Mouse (Mus musculus) neural tube, embryonic 12.5 days (tissue): ENCODE data around the gene Ctbp2. TPM values are rescaled to one million over a fixed set of nuclear protein-coding genes. Genes with fewer than 3 reads are reported as not detected.

ENCODE experiments used
- ATAC-seq: fragments of 200-750 bp; cut with Nextera tagmentation; 2 replicates; pipeline ENCODE4 v1.8.0; 2017; ENCODE audit warnings: low read depth, mild to moderate bottlenecking, moderate TSS enrichment, moderate library complexity; ENCODE audit not compliant: low FRiP score
- H3K27ac ChIP-seq: fragments of 300-500 bp; sonication (generic); 2 replicates; pipeline ENCODE4 v1.5.1; 2016
- H3K27me3 ChIP-seq: fragments of 300-500 bp; sonication (generic); replicated peaks from 2 replicates; pipeline ENCODE4 v1.6.1; 2016; ENCODE audit warnings: mild to moderate bottlenecking
- H3K36me3 ChIP-seq: fragments of 300-500 bp; sonication (generic); 2 replicates; pipeline ENCODE4 v1.6.1; 2016; ENCODE audit warnings: mild to moderate bottlenecking
- H3K4me1 ChIP-seq: fragments of 300-500 bp; sonication (generic); 2 replicates; pipeline ENCODE4 v1.6.1; 2016
- H3K4me2 ChIP-seq: fragments of 300-500 bp; sonication (generic); replicated peaks from 2 replicates; pipeline ENCODE4 v1.6.1; 2016; ENCODE audit warnings: mild to moderate bottlenecking
- H3K4me3 ChIP-seq: fragments of 300-500 bp; sonication (generic); 2 replicates; pipeline ENCODE4 v1.5.1; 2016
- H3K9ac ChIP-seq: fragments of 300-500 bp; sonication (generic); 2 replicates; pipeline ENCODE4 v1.6.1; 2016; ENCODE audit warnings: mild to moderate bottlenecking
- H3K9me3 ChIP-seq: fragments of 300-500 bp; sonication (generic); 2 replicates; pipeline ENCODE4 v1.6.1; 2016; ENCODE audit warnings: mild to moderate bottlenecking
- WGBS: fragments of 180-500 bp; shearing (Covaris S2); methylation state at CpG from one replicate; pipeline ENCODE4 v1.1.7; 2016; 5-methylcytosine and 5-hydroxymethylcytosine counted together
- polyA plus RNA-seq: library from polyadenylated mRNA; unstranded; fragments of >200 nt; fragmentation: Nextera tagmentation; extraction: Ambion mirVana; gene quantifications from 2 replicates; pipeline ENCODE4 v1.2.1, GENCODE M21; 2016

The Ctbp2 gene
- polyA plus RNA-seq, 1 experiment from 2014 or later: 131 TPM

DNA sequence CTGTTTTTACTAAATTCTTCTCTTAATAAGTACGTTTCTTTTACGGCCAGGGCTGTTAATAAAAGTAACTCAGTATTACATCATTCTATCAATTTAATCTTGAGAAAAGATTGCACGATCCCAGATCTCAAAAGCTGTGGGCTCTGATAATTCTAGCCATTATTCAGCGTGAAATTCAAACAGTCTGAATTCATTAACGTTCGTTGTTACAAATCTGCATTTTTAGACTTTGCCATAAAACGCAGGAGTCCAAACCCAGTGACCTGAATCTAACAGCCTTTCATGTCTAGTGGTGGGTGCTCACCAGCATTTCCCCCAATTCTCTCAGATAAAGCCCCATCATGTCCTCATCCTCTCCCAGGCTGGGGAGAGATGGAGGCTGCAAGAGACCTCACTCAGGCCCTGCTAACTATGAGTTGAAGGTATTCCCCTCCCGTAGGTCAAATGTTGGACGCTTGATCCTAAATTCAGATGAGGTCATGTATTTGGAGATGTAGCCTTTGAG lies 51.0 kb downstream of the Ctbp2 start:
- Histone ChIP-seq H3K4me3 (no peak overlapping the region), H3K4me2 (0 out of 2 replicates have a peak overlapping the region, but pooled peaks have one; percentile 4), H3K4me1 (peaks cover 73% of the 10 kb centered on the region), H3K27ac (no peak overlapping the region), H3K36me3 (peaks cover 5% of the 10 kb centered on the region; the same call in 1 of the 2 replicates), H3K27me3 (no peaks in the 10 kb centered on the region), H3K9me3 (no peaks in the 10 kb centered on the region), H3K9ac (no peak overlapping the region)
- no peak for ATAC-seq
- 38% methylated on average over 9 of the region's 9 CpGs for WGBS

- no peak for ATAC-seq
- Histone ChIP-seq H3K4me1 (peaks cover 79% of the 10 kb centered on the region), H3K9me3 (no peaks in the 10 kb centered on the region), H3K4me3 (no peak overlapping the region), H3K36me3 (peaks cover 5% of the 10 kb centered on the region; the same call in 1 of the 2 replicates), H3K27me3 (no peaks in the 10 kb centered on the region), H3K27ac (no peak overlapping the region), H3K9ac (no peak overlapping the region), H3K4me2 (no peak overlapping the region)
- WGBS: 33% methylated on average over 4 of the region's 4 CpGs
Observed at GRCm38 (mm10) chr7:133072535-133072934, 51.6 kb downstream of the Ctbp2 start.

GRCm38 (mm10) chr7:133067321-133067841 lies 56.8 kb downstream of the Ctbp2 start:
- H3K4me1 ChIP-seq: peaks cover 65% of the 10 kb centered on the region
- H3K9me3 ChIP-seq: no peaks in the 10 kb centered on the region
- H3K36me3 ChIP-seq: peaks cover 17% of the 10 kb centered on the region
- H3K27ac ChIP-seq: peak overlapping the region; percentile 27; the same call in 1 of the 2 replicates
- peak; percentile 27; the same call in 1 of the 2 replicates for ATAC-seq
- H3K4me3 ChIP-seq: no peak overlapping the region
- H3K9ac ChIP-seq: no peak overlapping the region
- H3K4me2 ChIP-seq: 0 out of 2 replicates have a peak overlapping the region, but pooled peaks have one; percentile 16
- H3K27me3 ChIP-seq: no peaks in the 10 kb centered on the region
- 36% methylated on average over 7 of the region's 7 CpGs for WGBS

DNA sequence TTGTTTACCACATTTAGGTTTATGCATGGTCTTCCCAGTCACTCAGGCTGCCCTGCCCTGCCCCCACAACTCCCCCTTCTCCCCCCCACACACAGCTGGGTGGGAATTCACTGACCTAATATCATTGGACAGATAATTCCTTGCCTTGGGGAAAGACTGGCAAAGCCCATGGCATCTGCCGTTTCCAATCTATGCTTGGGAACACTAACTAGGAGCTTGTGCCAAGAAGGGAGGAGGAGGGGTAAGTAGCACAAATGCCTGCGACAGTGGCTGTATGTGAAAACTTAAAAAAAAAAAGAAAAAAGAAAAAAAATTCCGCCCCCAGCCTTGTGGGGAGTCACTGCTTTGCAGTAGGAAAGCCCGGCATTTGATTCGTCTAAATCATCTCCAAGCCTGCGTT lies 57.4 kb downstream of the Ctbp2 start:
- Histone ChIP-seq H3K9ac (no peak overlapping the region), H3K27me3 (no peaks in the 10 kb centered on the region), H3K4me1 (peaks cover 59% of the 10 kb centered on the region), H3K36me3 (peaks cover 17% of the 10 kb centered on the region), H3K4me3 (no peak overlapping the region), H3K4me2 (0 out of 2 replicates have a peak overlapping the region, but pooled peaks have one; percentile 2), H3K9me3 (no peaks in the 10 kb centered on the region), H3K27ac (no peak overlapping the region)
- no peak for ATAC-seq
- WGBS: 35% methylated on average over 6 of the region's 6 CpGs

GRCm38 (mm10) chr7:133062055-133062454 lies 62.1 kb downstream of the Ctbp2 start:
- 84% methylated on average over 3 of the region's 3 CpGs for WGBS
- no peaks in the 10 kb centered on the region for H3K9me3 ChIP-seq
- H3K4me3 ChIP-seq: no peak overlapping the region
- no peak overlapping the region for H3K27ac ChIP-seq
- peaks cover 13% of the 10 kb centered on the region for H3K36me3 ChIP-seq
- no peak overlapping the region for H3K4me2 ChIP-seq
- peaks cover 33% of the 10 kb centered on the region for H3K4me1 ChIP-seq
- no peak for ATAC-seq
- H3K27me3 ChIP-seq: no peaks in the 10 kb centered on the region
- no peak overlapping the region for H3K9ac ChIP-seq

DNA sequence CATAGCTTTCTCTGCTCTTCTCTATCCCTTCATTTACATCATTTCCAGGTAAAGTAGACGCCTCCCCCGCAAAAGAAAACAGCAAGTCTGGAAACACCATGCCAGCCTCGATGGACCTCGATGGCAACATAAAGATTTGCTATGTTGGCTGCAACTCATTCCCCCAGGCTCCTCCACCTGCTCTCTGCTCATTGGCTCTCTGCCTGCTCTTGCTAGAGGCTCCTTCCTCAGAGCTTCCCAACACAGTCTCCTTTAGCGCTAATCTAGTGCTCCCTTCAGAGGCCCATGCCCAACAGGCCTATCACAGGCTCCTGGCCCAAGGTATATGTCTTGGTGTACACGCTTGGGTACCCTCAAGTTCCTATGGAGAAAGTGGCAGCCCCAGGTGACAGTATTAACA lies 64.0 kb downstream of the Ctbp2 start:
- ATAC-seq: no peak
- peaks cover 23% of the 10 kb centered on the region for H3K4me1 ChIP-seq
- WGBS: 93% methylated on average over 6 of the region's 6 CpGs
- H3K27me3 ChIP-seq: no peaks in the 10 kb centered on the region
- no peaks in the 10 kb centered on the region for H3K9me3 ChIP-seq
- no peak overlapping the region for H3K4me3 ChIP-seq
- H3K4me2 ChIP-seq: no peak overlapping the region
- no peak overlapping the region for H3K9ac ChIP-seq
- no peak overlapping the region for H3K27ac ChIP-seq
- peaks cover 11% of the 10 kb centered on the region for H3K36me3 ChIP-seq

DNA sequence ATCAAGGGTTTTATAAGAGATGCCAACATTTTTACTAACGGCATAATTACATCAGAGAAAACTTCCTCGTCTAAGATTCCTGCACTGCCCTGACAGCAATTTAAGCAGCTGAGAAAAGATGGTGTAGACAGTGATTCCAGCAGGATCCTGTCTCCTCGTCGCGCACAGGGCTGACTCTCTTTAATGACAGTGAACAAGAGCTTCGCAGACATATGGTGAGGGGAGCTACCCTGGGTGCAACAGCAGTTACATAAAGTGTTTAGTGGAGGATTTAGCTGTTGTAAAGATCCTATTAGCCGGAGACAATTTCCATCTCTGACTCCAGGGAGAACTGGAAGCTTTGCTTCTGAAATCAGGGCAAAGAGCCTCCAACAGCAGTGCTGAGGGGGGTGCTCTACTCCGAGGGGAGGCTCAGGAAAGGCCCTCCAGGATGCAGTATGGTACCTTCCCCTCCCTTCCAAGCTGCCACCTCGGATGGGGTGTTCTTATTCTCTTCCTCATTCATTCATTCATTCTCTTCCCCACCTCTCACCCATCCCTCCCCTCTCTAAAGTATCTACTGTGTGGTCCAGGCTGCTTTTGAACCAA lies 64.5 kb downstream of the Ctbp2 start:
- H3K9me3 ChIP-seq: no peaks in the 10 kb centered on the region
- no peak overlapping the region for H3K4me2 ChIP-seq
- no peaks in the 10 kb centered on the region for H3K27me3 ChIP-seq
- H3K4me1 ChIP-seq: peaks cover 23% of the 10 kb centered on the region
- H3K4me3 ChIP-seq: no peak overlapping the region
- no peak for ATAC-seq
- H3K27ac ChIP-seq: no peak overlapping the region
- WGBS: 78% methylated on average over 9 of the region's 9 CpGs
- H3K36me3 ChIP-seq: peaks cover 13% of the 10 kb centered on the region
- no peak overlapping the region for H3K9ac ChIP-seq

DNA sequence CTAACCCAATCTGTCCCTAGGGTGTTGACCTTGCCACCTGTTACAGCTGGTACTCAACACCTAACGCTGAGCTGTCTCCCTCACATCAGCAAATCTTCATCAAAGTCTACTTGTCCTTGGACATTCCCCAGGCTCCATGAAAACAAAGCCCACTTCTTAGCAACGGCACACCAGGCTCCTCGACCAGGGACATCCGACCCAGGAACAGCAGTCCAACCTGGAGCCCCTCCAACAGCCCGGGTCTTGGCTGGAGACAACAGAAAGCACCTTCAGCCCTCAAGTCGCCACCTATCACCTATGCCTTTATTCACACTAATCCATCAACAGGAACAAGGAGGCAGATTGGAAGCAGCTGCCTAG lies 65.0 kb downstream of the Ctbp2 start:
- 81% methylated on average over 6 of the region's 6 CpGs for WGBS
- no peak overlapping the region for H3K4me2 ChIP-seq
- no peaks in the 10 kb centered on the region for H3K9me3 ChIP-seq
- peaks cover 8% of the 10 kb centered on the region for H3K36me3 ChIP-seq
- no peak overlapping the region for H3K4me3 ChIP-seq
- H3K27ac ChIP-seq: no peak overlapping the region
- no peaks in the 10 kb centered on the region for H3K27me3 ChIP-seq
- ATAC-seq: no peak
- H3K4me1 ChIP-seq: peaks cover 23% of the 10 kb centered on the region
- no peak overlapping the region for H3K9ac ChIP-seq

- Histone ChIP-seq H3K9me3 (no peaks in the 10 kb centered on the region), H3K9ac (no peak overlapping the region), H3K4me2 (no peak overlapping the region), H3K27ac (no peak overlapping the region), H3K36me3 (peaks cover 7% of the 10 kb centered on the region), H3K4me3 (no peak overlapping the region), H3K27me3 (no peaks in the 10 kb centered on the region), H3K4me1 (peaks cover 23% of the 10 kb centered on the region)
- WGBS: 93% methylated on average over 12 of the region's 12 CpGs
- no peak for ATAC-seq
Observed at GRCm38 (mm10) chr7:133058496-133059149, 65.5 kb downstream of the Ctbp2 start.

GRCm38 (mm10) chr7:133056924-133057323 lies 67.2 kb downstream of the Ctbp2 start:
- WGBS: 86% methylated on average over 8 of the region's 8 CpGs
- H3K4me1 ChIP-seq: peaks cover 23% of the 10 kb centered on the region
- H3K36me3 ChIP-seq: peaks cover 13% of the 10 kb centered on the region
- no peak overlapping the region for H3K4me2 ChIP-seq
- no peak overlapping the region for H3K9ac ChIP-seq
- H3K4me3 ChIP-seq: no peak overlapping the region
- no peak overlapping the region for H3K27ac ChIP-seq
- no peak for ATAC-seq
- H3K27me3 ChIP-seq: no peaks in the 10 kb centered on the region
- no peaks in the 10 kb centered on the region for H3K9me3 ChIP-seq

GRCm38 (mm10) chr7:133054486-133054885 lies 69.7 kb downstream of the Ctbp2 start:
- Histone ChIP-seq H3K9me3 (no peaks in the 10 kb centered on the region), H3K4me3 (no peak overlapping the region), H3K27ac (no peak overlapping the region), H3K27me3 (no peaks in the 10 kb centered on the region), H3K4me1 (peaks cover 12% of the 10 kb centered on the region; the same call in 1 of the 2 replicates), H3K9ac (no peak overlapping the region), H3K4me2 (no peak overlapping the region), H3K36me3 (peaks cover 13% of the 10 kb centered on the region)
- 91% methylated on average over 5 of the region's 5 CpGs for WGBS
- no peak for ATAC-seq

DNA sequence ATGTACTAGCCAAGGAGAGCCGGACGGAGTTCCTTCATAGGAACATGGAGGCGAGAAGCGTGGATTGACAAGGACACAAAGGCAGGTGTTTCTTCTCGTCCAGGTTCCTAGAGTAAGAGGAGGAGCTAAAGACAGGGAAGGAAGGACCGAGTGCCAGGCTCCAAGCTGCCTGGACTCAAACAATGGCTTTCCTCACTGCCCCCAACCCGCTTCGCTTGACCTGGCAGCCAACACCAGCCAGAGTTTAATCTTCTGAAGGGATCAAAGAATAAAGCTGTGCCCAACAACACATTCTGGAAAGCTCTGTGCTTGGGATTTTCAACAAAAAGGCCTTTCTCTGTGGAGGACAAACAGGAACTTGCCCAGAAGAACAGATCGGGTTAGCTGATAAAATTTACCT lies 70.4 kb downstream of the Ctbp2 start:
- Histone ChIP-seq H3K4me1 (peaks cover 5% of the 10 kb centered on the region; the same call in 1 of the 2 replicates), H3K9ac (no peak overlapping the region), H3K36me3 (peaks cover 13% of the 10 kb centered on the region), H3K9me3 (no peaks in the 10 kb centered on the region), H3K4me2 (no peak overlapping the region), H3K4me3 (no peak overlapping the region), H3K27ac (no peak overlapping the region), H3K27me3 (no peaks in the 10 kb centered on the region)
- ATAC-seq: no peak
- 90% methylated on average over 9 of the region's 9 CpGs for WGBS
